ENCODE assay signal across 8 mouse cellular contexts in the genomic region with DNA sequence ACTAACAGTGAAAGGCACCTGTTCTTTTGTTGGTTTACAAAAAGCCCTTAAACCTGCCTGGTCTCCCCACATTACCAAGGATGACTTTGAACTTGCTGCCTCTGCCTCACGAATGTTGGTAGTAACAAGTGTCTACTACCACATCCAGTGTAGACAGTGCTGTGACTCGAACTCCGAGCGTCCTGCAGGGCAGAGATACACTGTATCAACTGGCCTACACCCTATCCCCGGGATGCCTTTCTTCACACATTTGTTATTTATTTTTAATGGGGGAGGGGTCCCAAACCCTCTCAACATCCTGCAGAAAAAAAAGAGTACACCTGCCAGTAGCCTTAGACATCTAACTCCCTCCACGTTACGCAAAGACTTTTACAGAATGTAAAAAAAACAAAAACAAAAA. TPM values are rescaled to one million over a fixed set of nuclear protein-coding genes. Genes with fewer than 3 reads are reported as not detected.
DNase-seq lines count a peak whose midpoint lies in the region; ATAC-seq and TF ChIP-seq lines count a peak whose summit lies in the region.

No protein-coding gene starts in this region.

- TF ChIP-seq EP300 in heart, postnatal 0 days (IDR thresholded peaks at IDR 0.05; ENCODE audit: low read depth) = no peak

- H3K4me3 ChIP-seq in kidney, embryonic 16.5 days (ENCODE audit: low read length) = peak overlapping the region; percentile 64
- peak overlapping the region; percentile 32 for H3K4me3 ChIP-seq in bone marrow, adult 2 months (replicated peaks; ENCODE audit: control insufficient read depth, low read depth, low read length)
- peak overlapping the region; percentile 85 for H3K4me3 ChIP-seq in heart, postnatal 0 days (ENCODE audit: low read depth, low read length)
- peak overlapping the region; percentile 86 for H3K4me3 ChIP-seq in midbrain, embryonic 12.5 days

- H3K9ac ChIP-seq in kidney, embryonic 16.5 days (replicated peaks; ENCODE audit: low read length) = peak overlapping the region; percentile 86
- H3K9ac ChIP-seq in heart, postnatal 0 days (replicated peaks; ENCODE audit: low read depth, low read length) = peak overlapping the region; percentile 75; the same call in 1 of the 2 replicates
- H3K9ac ChIP-seq in midbrain, embryonic 12.5 days (replicated peaks) = peak overlapping the region; percentile 90

- H3K36me3 ChIP-seq in kidney, embryonic 16.5 days (ENCODE audit: insufficient read depth, low read length) = peaks cover 26% of the 10 kb centered on the region
- H3K36me3 ChIP-seq in heart, postnatal 0 days (replicated peaks; ENCODE audit: control insufficient read depth, insufficient read depth, low read length) = peaks cover 18% of the 10 kb centered on the region; the same call in 1 of the 2 replicates
- peaks cover 24% of the 10 kb centered on the region for H3K36me3 ChIP-seq in midbrain, embryonic 12.5 days

- H3K27me3 ChIP-seq in kidney, embryonic 16.5 days (ENCODE audit: insufficient read depth, low read length) = no peaks in the 10 kb centered on the region
- H3K27me3 ChIP-seq in heart, postnatal 0 days (ENCODE audit: control insufficient read depth, insufficient read depth, low read length) = no peaks in the 10 kb centered on the region
- no peaks in the 10 kb centered on the region for H3K27me3 ChIP-seq in midbrain, embryonic 12.5 days

- no peak for DNase-seq in kidney, postnatal 14 days
- DNase-seq in heart, postnatal 0 days (ENCODE audit: low spot score) = no peak
- no peak for DNase-seq in spleen, postnatal 4 days (ENCODE audit: low spot score in 2 of 2)
- no peak for DNase-seq in cerebellum, adult 18-20 months
- DNase-seq in yolk sac, embryonic 10.5 days (ENCODE audit: low spot score) = no peak

- 3% methylated on average over 7 of the region's 7 CpGs for WGBS in kidney, embryonic 16.5 days
- 8% methylated on average over 7 of the region's 7 CpGs for WGBS in bone marrow, adult 2 months
- WGBS in heart, postnatal 0 days = 5% methylated on average over 7 of the region's 7 CpGs
- WGBS in midbrain, embryonic 12.5 days = 11% methylated on average over 7 of the region's 7 CpGs

- no peak for TF ChIP-seq CTCF in bone marrow, adult 2 months (IDR thresholded peaks at IDR 0.05; ENCODE audit: control insufficient read depth, insufficient read depth, low read length)
- no peak for TF ChIP-seq CTCF in heart, postnatal 0 days (IDR thresholded peaks at IDR 0.05; ENCODE audit: low read depth)

- peaks cover 16% of the 10 kb centered on the region for H3K4me1 ChIP-seq in kidney, embryonic 16.5 days (ENCODE audit: insufficient read depth, low read length)
- H3K4me1 ChIP-seq in bone marrow, adult 2 months (ENCODE audit: control insufficient read depth, insufficient read depth, low read length) = no peaks in the 10 kb centered on the region; the same call in 1 of the 2 replicates
- H3K4me1 ChIP-seq in heart, postnatal 0 days (ENCODE audit: control insufficient read depth, insufficient read depth) = peaks cover 6% of the 10 kb centered on the region; the same call in 1 of the 2 replicates
- H3K4me1 ChIP-seq in midbrain, embryonic 12.5 days = peaks cover 18% of the 10 kb centered on the region

- ATAC-seq in kidney, embryonic 16.5 days (ENCODE audit: low FRiP score, low TSS enrichment) = no peak
- ATAC-seq in heart, postnatal 0 days (ENCODE audit: insufficient read depth, low read depth) = no peak
- no peak for ATAC-seq in midbrain, embryonic 12.5 days (ENCODE audit: low FRiP score, low read depth)

- no peak overlapping the region for H3K27ac ChIP-seq in kidney, embryonic 16.5 days (ENCODE audit: low read length)
- no peak overlapping the region for H3K27ac ChIP-seq in bone marrow, adult 2 months (ENCODE audit: control insufficient read depth, insufficient read depth, low read depth, low read length, poor library complexity)
- no peak overlapping the region for H3K27ac ChIP-seq in heart, postnatal 0 days (ENCODE audit: low read depth)
- H3K27ac ChIP-seq in midbrain, embryonic 12.5 days (replicated peaks) = peak overlapping the region; percentile 96

- peak overlapping the region; percentile 78 for H3K4me2 ChIP-seq in kidney, embryonic 16.5 days (replicated peaks; ENCODE audit: low read depth, low read length)
- peak overlapping the region; percentile 99 for H3K4me2 ChIP-seq in heart, postnatal 0 days (ENCODE audit: low read depth, low read length)
- H3K4me2 ChIP-seq in midbrain, embryonic 12.5 days (replicated peaks) = peak overlapping the region; percentile 70

- H3K9me3 ChIP-seq in kidney, embryonic 16.5 days (ENCODE audit: low read length) = no peaks in the 10 kb centered on the region
- no peaks in the 10 kb centered on the region for H3K9me3 ChIP-seq in heart, postnatal 0 days (replicated peaks; ENCODE audit: control insufficient read depth, low read length)
- H3K9me3 ChIP-seq in midbrain, embryonic 12.5 days = no peaks in the 10 kb centered on the region

- TF ChIP-seq POLR2A in bone marrow, adult 2 months (IDR thresholded peaks at IDR 0.05; ENCODE audit: borderline replicate concordance, control insufficient read depth, low read depth, low read length) = no peak

RNA-seq across cellular contexts. Expression of gene Pcgf6, which starts 0.9 kb away (rescaled TPM):
- 20.2 and 25.6 TPM in 2 replicates for polyA plus RNA-seq in kidney, embryonic 16.5 days (2015; fragmentation: Nextera tagmentation; extraction: Ambion mirVana)
- polyA plus RNA-seq in bone marrow, adult 2 months (2011; ENCODE audit: insufficient read depth, insufficient read length, low replicate concordance, missing spikeins) = 5.0 and 7.0 TPM in 2 replicates
- total RNA-seq in heart, postnatal 0 days (2014; rRNA removed; ENCODE audit: low replicate concordance) = 3.3 and 4.3 TPM in 2 replicates
- polyA plus RNA-seq in heart, postnatal 0 days (2015; fragmentation: Nextera tagmentation; extraction: Ambion mirVana) = 4.1 and 4.2 TPM in 2 replicates
- 32.6 and 33.8 TPM in 2 replicates for polyA plus RNA-seq in midbrain, embryonic 12.5 days (2016; fragmentation: Nextera tagmentation; extraction: Ambion mirVana)

RNA-seq across cellular contexts. Expression of gene Taf5, which starts 17.7 kb away (rescaled TPM):
- 4.3 and 4.5 TPM in 2 replicates for polyA plus RNA-seq in kidney, embryonic 16.5 days (2015; fragmentation: Nextera tagmentation; extraction: Ambion mirVana)
- polyA plus RNA-seq in bone marrow, adult 2 months (2011; ENCODE audit: insufficient read depth, insufficient read length, low replicate concordance, missing spikeins) = 6.9 and 8.2 TPM in 2 replicates
- 5.1 and 7.0 TPM in 2 replicates for total RNA-seq in heart, postnatal 0 days (2014; rRNA removed; ENCODE audit: low replicate concordance)
- polyA plus RNA-seq in heart, postnatal 0 days (2015; fragmentation: Nextera tagmentation; extraction: Ambion mirVana) = 1.2 and 1.5 TPM in 2 replicates
- 11.6 and 12.1 TPM in 2 replicates for polyA plus RNA-seq in midbrain, embryonic 12.5 days (2016; fragmentation: Nextera tagmentation; extraction: Ambion mirVana)

RNA-seq across cellular contexts. Expression of gene Nt5c2, which starts 34.9 kb away (rescaled TPM):
- 77.5 and 89.4 TPM in 2 replicates for polyA plus RNA-seq in kidney, embryonic 16.5 days (2015; fragmentation: Nextera tagmentation; extraction: Ambion mirVana)
- 21.9 and 39.2 TPM in 2 replicates for polyA plus RNA-seq in bone marrow, adult 2 months (2011; ENCODE audit: insufficient read depth, insufficient read length, low replicate concordance, missing spikeins)
- 33.9 and 48.1 TPM in 2 replicates for total RNA-seq in heart, postnatal 0 days (2014; rRNA removed; ENCODE audit: low replicate concordance)
- polyA plus RNA-seq in heart, postnatal 0 days (2015; fragmentation: Nextera tagmentation; extraction: Ambion mirVana) = 92.7 and 111 TPM in 2 replicates
- polyA plus RNA-seq in midbrain, embryonic 12.5 days (2016; fragmentation: Nextera tagmentation; extraction: Ambion mirVana) = 79.8 and 84.8 TPM in 2 replicates

RNA-seq across cellular contexts. Expression of gene Ina, which starts 35.3 kb away (rescaled TPM):
- polyA plus RNA-seq in kidney, embryonic 16.5 days (2015; fragmentation: Nextera tagmentation; extraction: Ambion mirVana) = 0.71 and 2.1 TPM in 2 replicates
- not detected in 2 replicates for polyA plus RNA-seq in bone marrow, adult 2 months (2011; ENCODE audit: insufficient read depth, insufficient read length, low replicate concordance, missing spikeins)
- total RNA-seq in heart, postnatal 0 days (2014; rRNA removed; ENCODE audit: low replicate concordance) = not detected in 2 replicates
- polyA plus RNA-seq in heart, postnatal 0 days (2015; fragmentation: Nextera tagmentation; extraction: Ambion mirVana) = not detected in 2 replicates
- 368 and 390 TPM in 2 replicates for polyA plus RNA-seq in midbrain, embryonic 12.5 days (2016; fragmentation: Nextera tagmentation; extraction: Ambion mirVana)

RNA-seq across cellular contexts. Expression of gene Usmg5, which starts 40.6 kb away (rescaled TPM):
- 1,146 and 1,154 TPM in 2 replicates for polyA plus RNA-seq in kidney, embryonic 16.5 days (2015; fragmentation: Nextera tagmentation; extraction: Ambion mirVana)
- 225 and 341 TPM in 2 replicates for polyA plus RNA-seq in bone marrow, adult 2 months (2011; ENCODE audit: insufficient read depth, insufficient read length, low replicate concordance, missing spikeins)
- total RNA-seq in heart, postnatal 0 days (2014; rRNA removed; ENCODE audit: low replicate concordance) = 1,537 and 1,673 TPM in 2 replicates
- polyA plus RNA-seq in heart, postnatal 0 days (2015; fragmentation: Nextera tagmentation; extraction: Ambion mirVana) = 5,899 and 6,150 TPM in 2 replicates
- 1,210 and 1,249 TPM in 2 replicates for polyA plus RNA-seq in midbrain, embryonic 12.5 days (2016; fragmentation: Nextera tagmentation; extraction: Ambion mirVana)

Comparison
In these comparisons a context has a peak if more than half of its experiments do, and no peak if none do; other contexts are left out.
1. H3K4me3 ChIP-seq: peak in every context shown above with its lines; median percentile 86 in midbrain, embryonic 12.5 days; 85 in heart, postnatal 0 days; 64 in kidney, embryonic 16.5 days; 32 in bone marrow, adult 2 months.